Mouse (Mus musculus): ENCODE data around the gene Ahrr. TPM values are rescaled to one million over a fixed set of nuclear protein-coding genes. Genes with fewer than 3 reads are reported as not detected.
A peak's percentile ranks its signal among the peaks of the same experiment; 100 is the strongest.

The Ahrr gene
- 0.08 and 0.18 TPM in 2 replicates for polyA plus RNA-seq (2015; fragmentation: Nextera tagmentation; extraction: Ambion mirVana)

- DNase-seq (ENCODE audit: low spot score): peak; percentile 59
These were observed at the start of gene Ahrr for GRCm38 (mm10) chr13:74292167-74292566. TSS of gene Ahrr (minus strand) at chr13:74292331.

DNA sequence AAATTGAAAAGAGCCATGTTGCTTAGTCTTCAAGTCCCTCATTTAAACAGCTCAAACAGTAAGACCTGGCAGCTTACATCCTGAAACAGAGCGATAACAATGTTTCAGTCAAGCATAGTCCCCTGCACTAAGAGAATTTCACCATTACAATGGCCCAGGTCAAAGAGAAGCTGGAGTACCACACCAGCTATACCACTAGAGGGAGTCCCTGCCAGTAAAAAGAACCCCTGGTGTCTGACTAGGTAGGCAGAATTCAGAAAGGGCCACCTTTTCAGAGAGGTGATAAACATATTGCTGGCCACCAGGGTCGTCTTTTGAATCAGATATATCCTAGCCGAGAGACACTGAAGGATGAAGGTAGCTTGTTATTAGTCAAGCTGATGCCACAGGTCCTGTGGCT lies 48.9 kb upstream of the Ahrr start:
- peak; percentile 78 for DNase-seq (ENCODE audit: low spot score)

- DNase-seq (ENCODE audit: low spot score): no peak
These were observed 37.2 kb upstream of the Ahrr start for GRCm38 (mm10) chr13:74329321-74329720.

DNA sequence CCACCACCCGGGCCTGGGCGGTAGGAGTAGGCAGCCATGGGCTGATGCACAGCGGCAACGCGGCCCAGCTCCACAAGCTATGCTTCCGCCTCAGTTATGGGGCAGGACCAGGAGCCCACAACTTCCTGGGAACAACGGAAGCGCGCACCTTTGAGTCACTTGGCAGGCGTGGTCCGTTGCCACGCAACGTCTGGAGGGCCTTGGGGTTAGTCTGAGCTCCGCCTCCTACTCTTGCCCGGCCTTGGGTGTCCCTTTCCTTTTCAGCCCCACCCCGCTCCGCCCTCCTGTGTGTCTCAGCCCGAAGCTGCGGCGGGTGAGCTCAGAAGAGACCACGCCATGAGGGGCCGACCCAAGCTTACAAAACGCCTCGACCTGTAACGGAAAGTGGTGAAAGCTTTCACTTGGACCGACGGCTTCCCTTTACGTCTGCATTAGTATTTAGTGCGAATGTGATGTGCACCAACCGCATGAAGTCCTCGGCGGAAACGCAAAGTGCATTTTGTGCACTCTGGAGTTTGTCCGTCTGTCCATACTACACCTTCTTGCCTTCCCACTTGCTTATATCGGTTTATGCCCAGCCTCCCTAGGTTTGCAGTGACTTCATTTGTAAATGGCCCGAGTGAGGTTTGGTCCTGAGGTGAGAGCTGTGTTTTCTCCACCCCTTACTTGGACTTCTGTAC lies 25.2 kb upstream of the Ahrr start, which contains the start of gene Pdcd6:
TSS of gene Pdcd6 (minus strand) at position 411 of the 680 bp plus-strand sequence.
- DNase-seq (ENCODE audit: low spot score): peak; percentile 93

DNA sequence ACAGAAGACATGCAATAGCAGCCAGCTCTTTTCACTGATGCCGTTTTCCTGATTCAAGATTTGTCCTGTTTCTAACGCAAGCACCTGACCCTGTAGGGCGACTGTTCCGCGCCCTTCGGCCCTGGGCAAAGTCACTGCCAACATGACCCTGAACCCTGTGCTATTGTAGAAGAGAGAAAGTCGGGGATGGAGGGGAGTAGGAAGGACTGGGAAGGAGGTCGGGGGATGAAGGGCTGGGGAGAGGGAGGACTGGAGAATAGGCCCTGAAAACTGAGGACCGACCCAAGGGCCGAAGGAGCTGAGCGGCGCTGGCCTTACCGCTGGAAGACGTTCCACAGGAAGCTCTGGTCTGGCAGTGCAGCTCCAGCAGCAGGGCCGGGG lies 24.6 kb upstream of the Ahrr start:
- no peak for DNase-seq (ENCODE audit: low spot score)

- DNase-seq (ENCODE audit: low spot score): no peak
These were observed 24.3 kb upstream of the Ahrr start for GRCm38 (mm10) chr13:74316386-74316785.

DNA sequence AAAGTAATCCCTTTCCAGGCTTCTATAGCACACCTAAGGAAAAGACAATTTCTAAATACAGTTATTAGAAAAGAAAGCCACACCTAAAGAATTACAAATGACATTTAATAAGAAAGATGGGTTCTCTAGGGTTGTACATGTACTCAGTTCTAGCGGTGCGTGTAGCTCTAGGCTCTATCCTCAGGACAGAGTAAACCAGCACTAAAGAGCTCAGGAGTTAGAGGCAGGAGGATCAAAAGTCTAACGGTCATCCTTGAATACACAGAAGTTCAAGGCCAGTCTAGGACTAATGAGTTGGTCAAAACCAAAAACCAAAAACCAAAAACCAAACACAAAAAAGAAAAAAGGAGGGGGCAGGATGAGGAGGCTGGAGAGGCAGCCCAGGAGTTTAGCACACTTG lies 22.5 kb upstream of the Ahrr start:
- DNase-seq (ENCODE audit: low spot score): no peak

DNA sequence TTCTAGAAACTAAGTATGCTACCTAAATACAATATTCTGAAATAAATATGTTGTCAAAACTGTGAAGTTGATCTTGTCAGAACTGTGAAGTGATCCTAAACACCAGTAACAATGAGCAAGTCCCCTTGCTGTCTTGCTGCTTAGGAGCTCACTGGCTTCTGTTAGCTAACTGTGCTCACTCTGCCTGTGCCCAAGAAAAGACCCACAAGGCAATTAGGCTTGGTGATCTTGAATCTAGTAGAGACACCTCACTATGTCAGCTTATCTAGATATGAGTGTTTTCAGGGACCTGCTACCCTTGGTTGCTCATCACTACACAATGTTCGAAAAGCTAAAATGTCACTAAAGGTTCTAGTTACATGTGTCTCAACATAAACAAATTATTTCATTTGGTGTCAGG lies 13.6 kb upstream of the Ahrr start:
- DNase-seq (ENCODE audit: low spot score): no peak

GRCm38 (mm10) chr13:74305380-74305779 lies 13.2 kb upstream of the Ahrr start:
- no peak for DNase-seq (ENCODE audit: low spot score)

DNA sequence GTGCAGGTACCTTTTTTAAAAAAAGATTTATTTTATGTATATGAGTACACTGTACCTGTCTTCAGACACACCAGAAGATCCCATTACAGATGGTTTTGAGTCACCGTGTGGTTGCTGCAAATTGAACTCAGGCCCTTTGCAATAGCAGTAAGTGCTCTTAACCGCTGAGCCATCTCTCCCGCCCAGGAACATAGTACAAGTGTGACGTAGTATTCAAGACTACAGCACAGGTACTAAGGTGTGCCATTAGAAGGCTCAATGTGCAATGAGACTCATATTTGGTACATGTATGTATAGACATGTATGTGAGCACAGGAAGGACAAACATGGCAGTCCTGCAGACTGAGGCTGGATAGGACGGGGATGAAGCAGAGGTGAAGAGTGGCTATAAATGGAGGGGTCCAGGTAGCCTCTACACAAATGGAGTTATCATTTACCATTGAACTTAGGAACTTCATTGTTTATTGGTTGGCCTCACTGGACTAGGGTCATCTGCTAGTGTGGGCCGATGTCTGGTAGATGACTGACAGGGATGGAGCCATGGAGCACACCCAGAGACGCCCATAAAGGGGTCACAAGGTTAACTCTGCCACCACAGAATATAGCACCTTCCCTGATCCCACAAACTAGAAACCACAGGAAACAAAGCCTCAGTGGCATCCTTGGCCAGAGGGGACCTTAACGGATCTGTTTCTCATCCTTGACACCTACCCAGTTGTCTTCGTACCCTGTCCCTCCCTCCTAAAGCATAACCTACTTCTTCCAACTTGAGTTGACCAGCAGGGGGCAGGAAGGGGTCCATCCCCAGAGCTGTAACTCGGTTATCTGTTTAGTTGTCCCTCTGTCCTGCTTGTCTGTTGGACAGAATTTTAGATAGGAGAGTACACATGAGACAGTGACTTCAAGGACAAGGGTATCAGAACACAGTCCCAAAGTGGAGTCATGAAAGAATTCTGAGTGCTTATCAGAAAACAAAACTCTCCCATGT lies 10.2 kb upstream of the Ahrr start:
- no peak for DNase-seq (ENCODE audit: low spot score)

DNA sequence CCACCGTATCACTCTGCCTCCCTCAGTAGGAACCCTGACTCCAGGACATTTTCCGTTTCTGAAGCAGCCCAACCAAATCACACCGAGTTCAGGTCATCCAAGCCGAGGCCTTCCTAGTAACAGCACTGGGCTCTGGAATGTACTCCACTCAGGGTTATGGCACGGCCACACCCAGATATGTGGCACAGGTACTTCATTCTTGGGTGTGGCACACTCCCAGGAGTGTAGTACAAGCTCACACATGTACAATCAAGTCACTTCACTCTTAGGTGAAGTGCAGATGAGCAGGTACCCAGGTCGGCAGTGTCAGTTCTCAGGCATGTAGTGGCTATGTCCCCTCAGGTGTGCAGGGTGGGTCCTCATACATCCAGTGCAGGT lies 9.5 kb upstream of the Ahrr start:
- DNase-seq (ENCODE audit: low spot score): no peak

GRCm38 (mm10) chr13:74300925-74301606 lies 8.9 kb upstream of the Ahrr start:
- DNase-seq (ENCODE audit: low spot score): peak; percentile 44

DNA sequence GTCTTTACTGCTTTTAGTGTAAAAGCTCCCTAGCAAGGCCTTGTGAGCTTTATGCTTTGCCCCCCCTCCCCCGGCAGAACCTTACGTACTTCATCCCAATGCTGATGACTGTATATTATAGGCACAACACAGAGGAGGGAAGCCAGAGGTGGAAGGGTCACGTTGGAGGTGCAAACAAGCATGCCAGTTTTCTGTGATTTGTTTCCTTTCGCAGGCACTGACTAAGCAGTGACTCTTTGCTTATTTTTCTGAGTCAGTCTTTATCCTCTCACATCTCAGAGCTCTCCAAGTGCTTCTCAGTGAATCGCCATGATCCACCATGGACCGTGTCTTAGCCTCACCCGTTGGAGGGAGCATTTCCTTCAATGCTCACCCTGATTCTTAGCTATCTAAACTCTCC lies 4.2 kb upstream of the Ahrr start:
- no peak for DNase-seq (ENCODE audit: low spot score)

DNA sequence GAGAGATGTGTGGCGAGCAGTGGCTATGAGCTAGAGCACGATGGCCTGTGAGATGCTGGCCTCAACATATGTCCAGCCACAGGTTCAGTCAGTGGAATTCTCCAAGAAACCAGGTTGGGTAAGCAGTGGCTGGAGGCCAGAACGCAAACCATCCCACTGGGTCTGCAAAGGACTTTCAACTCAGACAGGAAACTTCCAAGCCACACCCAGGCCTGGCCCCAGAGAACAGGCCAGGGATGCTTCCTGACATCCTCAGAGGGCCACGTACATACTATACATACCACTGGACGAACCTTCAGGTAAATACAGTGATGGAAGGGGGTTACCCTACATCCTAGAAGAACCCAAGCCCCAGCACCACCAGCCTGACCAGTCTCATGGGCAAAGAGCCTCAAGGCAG lies 2.5 kb downstream of the Ahrr start:
- DNase-seq (ENCODE audit: low spot score): no peak

GRCm38 (mm10) chr13:74282299-74282698 lies 9.8 kb downstream of the Ahrr start:
- DNase-seq (ENCODE audit: low spot score): no peak

DNA sequence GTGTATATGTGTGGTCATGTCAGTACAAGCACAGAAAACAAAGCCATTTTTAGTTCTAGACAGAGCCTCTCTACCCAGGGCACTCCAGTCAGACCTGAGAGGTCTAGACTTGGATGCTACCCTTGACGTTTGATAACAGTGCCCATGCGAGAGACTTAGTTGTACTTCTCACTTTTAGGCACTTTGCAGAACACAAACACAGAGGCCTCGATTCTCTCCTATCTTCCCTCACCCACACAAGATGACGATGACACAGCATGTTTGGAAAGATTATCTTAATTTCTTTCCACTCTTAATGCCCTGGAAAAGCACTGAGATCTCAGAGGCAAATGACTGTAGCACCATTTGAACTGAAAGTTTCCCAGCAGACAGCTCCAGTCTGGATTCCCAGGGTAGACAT lies 16.4 kb downstream of the Ahrr start:
- DNase-seq (ENCODE audit: low spot score): no peak

GRCm38 (mm10) chr13:74260231-74260992 lies 31.7 kb downstream of the Ahrr start:
- peak; percentile 30 for DNase-seq (ENCODE audit: low spot score)

DNA sequence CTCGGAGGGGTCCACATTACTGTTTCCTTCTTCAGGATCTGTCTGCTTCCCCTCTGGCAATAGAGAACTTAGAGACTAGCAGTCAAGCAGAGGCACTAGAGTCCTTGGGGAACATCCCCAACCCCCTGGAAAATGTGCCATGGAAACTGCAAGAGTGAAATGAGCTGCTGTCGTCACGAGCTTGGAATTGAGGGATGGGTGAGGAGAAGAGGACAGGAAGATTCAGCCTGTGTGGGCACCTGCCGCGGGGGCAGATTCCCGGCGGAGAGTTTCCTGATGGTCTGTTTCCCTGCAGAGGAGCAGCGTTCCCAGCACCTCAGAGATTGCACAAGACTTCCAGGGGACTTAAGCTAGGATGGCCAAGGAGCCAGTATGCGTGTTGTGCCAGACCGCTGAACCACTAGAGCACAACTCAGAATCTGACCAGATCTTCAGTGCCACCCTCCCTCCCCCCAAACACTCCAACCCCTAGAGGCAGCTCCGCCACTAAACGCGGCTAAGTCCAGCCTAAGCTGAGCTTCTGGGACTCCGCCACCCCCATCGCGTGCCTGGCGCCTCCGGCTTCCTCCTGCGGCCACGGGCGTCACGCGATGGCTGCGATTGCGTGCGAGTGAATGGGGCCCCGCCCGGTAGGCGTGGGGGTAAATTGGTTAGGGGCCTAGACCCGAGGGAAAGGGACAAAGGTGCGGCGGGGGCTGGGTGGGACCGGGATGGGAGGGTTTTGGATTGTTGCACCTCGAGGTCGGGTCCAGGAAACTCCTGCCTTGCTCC lies 32.5 kb downstream of the Ahrr start:
- peak; percentile 17 for DNase-seq (ENCODE audit: low spot score)

- DNase-seq (ENCODE audit: low spot score): no peak
These were observed 45.6 kb downstream of the Ahrr start for GRCm38 (mm10) chr13:74246494-74246893.

DNA sequence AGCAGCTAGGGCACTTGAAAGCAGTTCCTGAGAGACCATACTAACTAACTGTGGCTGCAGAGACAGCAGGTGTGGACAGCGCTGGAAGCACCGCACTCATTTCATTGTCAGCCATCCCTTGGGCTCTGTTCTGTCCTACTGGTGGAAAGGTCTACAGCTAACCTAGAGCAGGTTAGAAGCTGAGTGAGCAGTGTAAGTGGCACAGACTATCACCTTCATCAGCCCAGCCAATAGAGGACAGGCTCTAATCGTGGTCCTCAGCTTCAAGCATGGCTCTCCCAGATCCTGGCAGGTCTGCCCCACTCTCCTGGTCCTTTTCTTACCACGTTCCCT lies 46.3 kb downstream of the Ahrr start:
- no peak for DNase-seq (ENCODE audit: low spot score)
